Mouse (Mus musculus): ENCODE measurements around the gene Bfsp1.

GRCm38 (mm10) chr2:143870936-143871688 is 8.1 kb upstream of the Bfsp1 start:
- TF ChIP-seq CTCF (IDR thresholded peaks at IDR 0.05; ENCODE audit: insufficient read depth, low read depth, low read length) (no peak), POLR2A (IDR thresholded peaks at IDR 0.05; ENCODE audit: insufficient read depth, low read depth, low read length) (no peak)
